Mouse (Mus musculus) bone marrow macrophage, adult 2 months (primary cell): ENCODE measurements around the gene Mfsd5.

Experiments
- CTCF ChIP-seq: IDR thresholded peaks from 2 replicates; pipeline ENCODE4 v1.5.1; 2012; ENCODE audit warnings: low read depth, mild to moderate bottlenecking, low read length, moderate library complexity
- POLR2A ChIP-seq: IDR thresholded peaks from 2 replicates; pipeline ENCODE4 v1.6.1; 2012; ENCODE audit warnings: mild to moderate bottlenecking, low read depth, low read length, borderline replicate concordance

DNA sequence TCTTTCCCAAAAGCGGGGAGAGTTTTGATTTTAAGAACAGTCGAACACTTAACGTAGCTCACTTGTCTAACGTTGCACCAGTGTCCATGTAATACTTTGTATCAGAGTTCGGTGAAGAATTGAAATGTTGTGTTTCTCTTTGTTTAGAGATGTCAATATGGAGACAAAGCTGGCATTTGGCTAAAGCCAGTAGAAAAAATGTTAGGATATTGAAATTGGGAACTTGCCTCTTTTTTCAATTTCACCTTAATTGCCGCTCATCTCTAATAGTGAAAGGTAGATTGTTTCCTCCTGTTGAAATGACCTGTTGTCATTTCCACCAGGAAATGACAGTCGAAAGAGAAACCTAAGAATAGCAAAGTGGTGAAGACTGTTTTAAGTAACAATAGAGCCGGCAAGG lies 47.6 kb downstream of the Mfsd5 start:
- TF ChIP-seq CTCF (no peak), POLR2A (no peak)
